Mouse (Mus musculus) stomach, postnatal 0 days (tissue): ENCODE measurements at regions not wholly inside any gene's neighbourhood (a gene's known extent, or its start where the extent isn't known, plus 50 kb on each side); places are given as distances from the start of the nearest gene placed in this dataset.
A peak's percentile ranks its signal among the peaks of the same experiment; 100 is the strongest.

ENCODE experiments used
- ATAC-seq: fragments of 200-750 bp; cut with Nextera tagmentation; 2 replicates; pipeline ENCODE4 v1.8.0; 2017; ENCODE audit not compliant: low FRiP score, low TSS enrichment
- DNase-seq: peaks from one replicate; pipeline ENCODE4 v3.0.0-alpha.2; 2016; ENCODE audit warnings: low spot score
- H3K27ac ChIP-seq: fragments of 300-500 bp; sonication (generic); replicated peaks from 2 replicates; pipeline ENCODE4 v1.5.1; 2014; ENCODE audit warnings: mild to moderate bottlenecking, control low read depth
- H3K27me3 ChIP-seq: fragments of 300-500 bp; sonication (generic); 2 replicates; pipeline ENCODE4 v1.6.1; 2014; ENCODE audit warnings: low read length; ENCODE audit not compliant: control insufficient read depth, insufficient read depth
- H3K36me3 ChIP-seq: fragments of 300-500 bp; sonication (generic); 2 replicates; pipeline ENCODE4 v1.6.1; 2014; ENCODE audit warnings: low read length, mixed read lengths; ENCODE audit not compliant: control insufficient read depth, insufficient read depth
- H3K4me1 ChIP-seq: fragments of 300-500 bp; sonication (generic); replicated peaks from 2 replicates; pipeline ENCODE4 v1.6.1; 2014; ENCODE audit warnings: antibody characterized with exemption; ENCODE audit not compliant: control insufficient read depth, insufficient read depth
- H3K4me2 ChIP-seq: fragments of 300-500 bp; sonication (generic); replicated peaks from 2 replicates; pipeline ENCODE4 v1.6.1; 2014; ENCODE audit warnings: low read depth, mild to moderate bottlenecking, control low read depth, moderate library complexity
- H3K4me3 ChIP-seq: fragments of 300-500 bp; sonication (generic); 2 replicates; pipeline ENCODE4 v1.5.1; 2014; ENCODE audit warnings: low read depth, low read length, control low read depth
- H3K9ac ChIP-seq: fragments of 300-500 bp; sonication (generic); 2 replicates; pipeline ENCODE4 v1.6.1; 2014; ENCODE audit warnings: mild to moderate bottlenecking, low read length, control low read depth, mixed read lengths
- H3K9me3 ChIP-seq: fragments of 300-500 bp; sonication (generic); 2 replicates; pipeline ENCODE4 v1.6.1; 2016; ENCODE audit warnings: low read length; ENCODE audit not compliant: control insufficient read depth
- CTCF ChIP-seq: IDR thresholded peaks from 2 replicates; pipeline ENCODE4 v1.5.1; 2016; ENCODE audit warnings: antibody characterized with exemption, low read depth, mild to moderate bottlenecking, moderate library complexity
- EP300 ChIP-seq: optimal IDR thresholded peaks from 2 replicates; pipeline ENCODE3; 2016; ENCODE audit warnings: antibody characterized with exemption
- whole genome bisulfite sequencing: fragments of 180-500 bp; shearing (Covaris S2); extraction: QIAGEN DNeasy Blood & Tissue Kit; methylation state at CpG from one replicate; pipeline ENCODE4 v1.1.7; 2014; 5-methylcytosine and 5-hydroxymethylcytosine counted together

DNA sequence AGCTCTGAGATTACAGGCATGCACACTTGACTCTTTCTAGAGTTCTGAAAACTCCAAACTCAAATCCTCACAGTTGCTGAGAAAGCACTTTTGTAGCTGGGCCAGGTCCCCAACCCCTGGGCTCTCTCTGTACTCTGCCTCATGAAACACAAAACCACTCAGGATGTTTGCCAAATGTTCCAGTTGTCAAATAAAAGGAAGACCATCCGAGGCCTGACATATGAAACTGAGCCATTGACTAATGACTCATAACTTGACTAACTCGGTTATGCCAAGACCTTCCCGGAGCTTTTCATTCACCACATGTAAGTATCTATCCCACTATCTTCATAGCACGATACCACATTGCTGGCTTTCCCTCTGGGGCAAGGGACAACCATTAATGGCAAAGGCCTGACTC lies 68.6 kb upstream of the Noct start:
- WGBS: 14% methylated on average over 4 of the region's 4 CpGs
- peaks cover 3% of the 10 kb centered on the region for H3K4me1 ChIP-seq
- no peak for ATAC-seq
- H3K27ac ChIP-seq: 0 out of 2 replicates have a peak overlapping the region, but pooled peaks have one; percentile 25
- DNase-seq: no peak
- TF ChIP-seq EP300 (no peak), CTCF (no peak)
- H3K4me3 ChIP-seq: no peak overlapping the region
- H3K9ac ChIP-seq: no peak overlapping the region
- no peaks in the 10 kb centered on the region for H3K36me3 ChIP-seq
- no peaks in the 10 kb centered on the region for H3K27me3 ChIP-seq
- no peaks in the 10 kb centered on the region for H3K9me3 ChIP-seq
- H3K4me2 ChIP-seq: no peak overlapping the region

DNA sequence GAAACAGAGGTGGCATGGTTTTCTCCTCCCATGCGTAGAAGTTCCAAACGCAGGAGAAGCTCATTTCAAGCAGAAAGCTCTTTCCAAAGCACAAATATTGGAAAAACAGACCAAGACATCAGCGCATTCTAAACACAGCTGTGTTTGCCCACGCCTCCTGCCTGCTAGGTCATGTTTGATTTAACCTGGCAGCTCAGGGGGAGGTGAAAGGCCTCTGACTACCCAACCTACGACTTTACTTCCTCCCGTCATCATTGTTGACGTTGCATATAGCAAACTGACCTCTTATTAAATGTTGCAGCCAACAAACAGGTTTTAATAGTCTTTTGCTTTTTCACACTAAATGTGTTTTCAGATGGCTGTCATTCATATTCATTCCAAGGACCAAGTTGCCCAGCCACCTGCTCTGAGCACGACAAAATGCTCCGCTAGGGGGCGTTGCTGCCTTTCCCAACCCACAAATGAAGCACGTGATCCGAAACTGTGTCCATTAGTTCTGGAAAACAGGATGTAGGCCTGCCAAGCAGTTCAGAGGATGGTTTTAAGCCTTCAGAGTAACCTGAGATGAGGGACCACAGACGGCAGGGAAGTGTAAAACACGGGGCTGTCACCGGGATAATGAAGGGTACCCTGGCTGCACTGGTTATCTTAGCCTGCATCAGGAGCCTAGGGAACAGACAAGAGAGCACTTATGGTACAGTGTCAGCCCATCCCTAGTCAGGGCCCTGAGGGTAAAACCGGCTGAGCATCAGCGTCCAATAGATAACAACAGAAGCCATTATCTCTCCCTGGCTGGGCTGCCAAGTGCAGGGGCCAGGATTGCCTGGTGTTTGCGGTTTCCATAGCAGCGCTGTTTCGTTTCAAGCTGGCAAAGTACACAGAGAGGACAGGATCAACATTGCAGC lies 67.6 kb upstream of the Noct start:
- peak; percentile 81 for TF ChIP-seq CTCF
- no peak for TF ChIP-seq EP300
- DNase-seq (peak; percentile 84), ATAC-seq (peak; percentile 90)
- no peak overlapping the region for H3K4me2 ChIP-seq
- H3K27me3 ChIP-seq: no peaks in the 10 kb centered on the region
- H3K4me3 ChIP-seq: no peak overlapping the region
- 26% methylated on average over 20 of the region's 20 CpGs for WGBS
- H3K4me1 ChIP-seq: peaks cover 3% of the 10 kb centered on the region
- H3K36me3 ChIP-seq: no peaks in the 10 kb centered on the region
- H3K27ac ChIP-seq: no peak overlapping the region; the same call in 1 of the 2 replicates
- H3K9me3 ChIP-seq: no peaks in the 10 kb centered on the region
- H3K9ac ChIP-seq: no peak overlapping the region

- Histone ChIP-seq H3K27me3 (no peaks in the 10 kb centered on the region), H3K9ac (no peak overlapping the region), H3K9me3 (no peaks in the 10 kb centered on the region), H3K4me3 (no peak overlapping the region), H3K4me1 (peaks cover 3% of the 10 kb centered on the region), H3K36me3 (no peaks in the 10 kb centered on the region), H3K4me2 (no peak overlapping the region), H3K27ac (no peak overlapping the region)
- ATAC-seq (no peak), DNase-seq (no peak)
- TF ChIP-seq CTCF (no peak), EP300 (no peak)
- 20% methylated on average over 4 of the region's 4 CpGs for WGBS
These were observed 67.0 kb upstream of the Noct start for GRCm38 (mm10) chr3:51157291-51157650.

- Histone ChIP-seq H3K27me3 (no peaks in the 10 kb centered on the region), H3K9ac (no peak overlapping the region), H3K4me3 (no peak overlapping the region), H3K36me3 (no peaks in the 10 kb centered on the region), H3K4me2 (no peak overlapping the region), H3K4me1 (peaks cover 3% of the 10 kb centered on the region), H3K27ac (no peak overlapping the region), H3K9me3 (no peaks in the 10 kb centered on the region)
- DNase-seq (no peak), ATAC-seq (no peak)
- TF ChIP-seq EP300 (no peak), CTCF (no peak)
- WGBS: 77% methylated on average over 4 of the region's 4 CpGs
These were observed 65.8 kb upstream of the Noct start for GRCm38 (mm10) chr3:51158449-51158848.

DNA sequence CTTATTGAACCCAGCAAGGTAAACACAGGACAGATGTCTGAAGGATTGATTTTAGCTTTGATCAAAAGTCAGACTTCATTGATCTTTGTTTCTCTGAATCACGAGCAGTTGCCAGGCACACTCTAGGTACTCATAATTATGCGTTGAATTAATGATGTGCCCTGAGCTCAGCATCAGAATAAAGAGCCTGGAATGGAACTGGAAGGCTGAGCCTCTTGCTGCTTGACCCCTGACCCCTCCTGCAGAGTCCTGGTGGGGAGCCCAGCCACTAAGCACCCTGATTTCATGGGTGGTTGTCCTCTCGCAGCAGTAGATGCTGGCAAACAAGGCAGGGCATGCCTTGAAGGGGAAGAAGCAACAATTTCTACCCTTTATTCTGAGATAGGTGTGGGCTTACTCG lies 64.9 kb upstream of the Noct start:
- no peak for TF ChIP-seq CTCF
- TF ChIP-seq EP300: no peak
- H3K27me3 ChIP-seq: no peaks in the 10 kb centered on the region
- no peaks in the 10 kb centered on the region for H3K9me3 ChIP-seq
- DNase-seq (no peak), ATAC-seq (no peak)
- no peak overlapping the region for H3K4me3 ChIP-seq
- peaks cover 3% of the 10 kb centered on the region for H3K4me1 ChIP-seq
- 72% methylated on average over 4 of the region's 4 CpGs for WGBS
- H3K36me3 ChIP-seq: no peaks in the 10 kb centered on the region
- H3K9ac ChIP-seq: no peak overlapping the region
- H3K4me2 ChIP-seq: no peak overlapping the region
- H3K27ac ChIP-seq: no peak overlapping the region

DNA sequence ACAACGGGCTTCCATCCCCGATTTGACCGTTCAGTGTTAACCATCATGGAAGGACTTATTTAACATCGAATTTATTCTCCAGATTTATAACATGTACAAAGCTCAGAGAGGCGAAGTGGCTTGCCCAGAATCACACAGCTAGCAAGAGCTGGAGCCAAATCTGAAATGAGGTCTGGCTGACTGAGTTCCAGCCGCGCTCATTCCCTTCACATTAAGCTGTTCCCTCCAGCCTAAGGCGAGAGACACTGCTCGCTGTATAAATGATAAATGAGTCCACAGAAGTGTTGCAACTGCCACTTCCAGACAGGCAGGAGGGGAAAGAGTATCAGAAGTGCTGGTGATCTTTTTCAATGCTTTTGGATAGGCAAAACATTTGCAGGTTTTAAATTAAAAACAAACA lies 64.4 kb upstream of the Noct start:
- Histone ChIP-seq H3K9ac (no peak overlapping the region), H3K36me3 (no peaks in the 10 kb centered on the region), H3K27me3 (no peaks in the 10 kb centered on the region), H3K27ac (no peak overlapping the region), H3K4me2 (no peak overlapping the region), H3K4me3 (no peak overlapping the region), H3K9me3 (no peaks in the 10 kb centered on the region), H3K4me1 (peaks cover 3% of the 10 kb centered on the region)
- TF ChIP-seq EP300: no peak
- TF ChIP-seq CTCF: no peak
- ATAC-seq: no peak
- WGBS: 53% methylated on average over 9 of the region's 9 CpGs
- no peak for DNase-seq
